In genomic region chr6:24666248-24666647, GRCm38 (mm10) we compare ENCODE assay signal across 22 mouse cellular contexts.
"Had no signal": no experiment of that assay in that cellular context is flagged by ENCODE, and none has a peak within 500 bp of the region (broad histone marks: within the 10 kb centered on the region; RNA-seq: fewer than 3 reads in every experiment).

No protein-coding gene starts in this region.

- ATAC-seq: forebrain, postnatal 0 days had no signal

- H3K36me3 ChIP-seq: embryonic facial prominence, embryonic 10.5 days; embryonic facial prominence, embryonic 12.5 days; embryonic facial prominence, embryonic 13.5 days; embryonic facial prominence, embryonic 15.5 days; forebrain, embryonic 12.5 days; forebrain, embryonic 15.5 days had no signal

- H3K9ac ChIP-seq: embryonic facial prominence, embryonic 15.5 days had no signal

- H3K27me3 ChIP-seq: embryonic facial prominence, embryonic 12.5 days; embryonic facial prominence, embryonic 13.5 days; embryonic facial prominence, embryonic 15.5 days; forebrain, embryonic 12.5 days; forebrain, embryonic 13.5 days; forebrain, embryonic 15.5 days had no signal

- DNase-seq: cerebellum, adult 9-11 months; cerebellum, postnatal 10 days; cerebellum, postnatal 14 days; cerebellum, postnatal 25 days; cerebellum, postnatal 36 days; embryo, embryonic 11 days; forebrain, postnatal 0 days; gastrocnemius, adult 2 months; gastrocnemius, postnatal 10 days; gastrocnemius, postnatal 14 days; gastrocnemius, postnatal 25 days; gastrocnemius, postnatal 36 days; heart, adult 11 months; heart, adult 2 months had no signal

- H3K27ac ChIP-seq: embryonic facial prominence, embryonic 10.5 days; embryonic facial prominence, embryonic 12.5 days; embryonic facial prominence, embryonic 15.5 days; forebrain, embryonic 10.5 days; forebrain, embryonic 13.5 days had no signal

- H3K4me1 ChIP-seq: embryonic facial prominence, embryonic 15.5 days had no signal

- H3K9me3 ChIP-seq: embryonic facial prominence, embryonic 10.5 days; embryonic facial prominence, embryonic 12.5 days; embryonic facial prominence, embryonic 13.5 days; embryonic facial prominence, embryonic 15.5 days; forebrain, embryonic 10.5 days; forebrain, embryonic 12.5 days; forebrain, embryonic 13.5 days; forebrain, embryonic 15.5 days had no signal
